Mouse (Mus musculus): ENCODE measurements at regions not wholly inside any gene's neighbourhood (a gene's known extent, or its start where the extent isn't known, plus 50 kb on each side); places are given as distances from the start of the nearest gene placed in this dataset.
"Not testable (repeated sequence)": the region's sequence is repeated elsewhere in the genome, so short reads cannot be mapped to it uniquely, and the experiment has no call there.

DNA sequence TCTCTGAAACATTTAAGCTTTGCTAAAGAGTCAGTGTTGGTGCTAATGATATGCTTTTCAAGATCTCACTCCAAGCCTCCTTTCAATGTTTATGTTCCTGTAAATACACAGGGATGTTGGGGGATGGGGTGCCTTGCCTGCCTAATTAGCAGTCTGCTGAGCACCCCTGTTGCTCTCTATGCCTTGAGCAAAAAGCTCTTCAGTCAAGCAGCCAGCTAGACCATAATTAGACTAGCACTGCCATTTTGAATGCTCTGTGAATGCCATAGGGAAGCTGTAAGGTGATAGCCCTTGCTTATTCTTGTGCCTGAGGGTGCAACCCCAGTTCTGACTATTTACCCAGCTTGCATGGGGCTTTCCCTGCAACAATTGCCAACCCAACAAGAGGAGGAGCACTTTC, 338.6 kb upstream of the Cwc22 start:
- H3K4me1 ChIP-seq (ENCODE audit: control insufficient read depth, insufficient read depth, low read length): peaks cover 9% of the 10 kb centered on the region
- no peak overlapping the region for H3K9ac ChIP-seq (ENCODE audit: low read length)
- no peaks in the 10 kb centered on the region for H3K27me3 ChIP-seq (replicated peaks; ENCODE audit: control insufficient read depth, insufficient read depth, low read length)
- H3K9me3 ChIP-seq (replicated peaks; ENCODE audit: control insufficient read depth, low read length): no peaks in the 10 kb centered on the region
- ATAC-seq (peak; percentile 91), DNase-seq (ENCODE audit: low spot score) (peak; percentile 79)
- H3K4me3 ChIP-seq (ENCODE audit: low read depth, low read length): no peak overlapping the region
- H3K4me2 ChIP-seq (ENCODE audit: low read length): no peak overlapping the region
- H3K36me3 ChIP-seq (ENCODE audit: control insufficient read depth, insufficient read depth, low read length): no peaks in the 10 kb centered on the region
- no peak overlapping the region for H3K27ac ChIP-seq (ENCODE audit: low read depth, low read length)

DNA sequence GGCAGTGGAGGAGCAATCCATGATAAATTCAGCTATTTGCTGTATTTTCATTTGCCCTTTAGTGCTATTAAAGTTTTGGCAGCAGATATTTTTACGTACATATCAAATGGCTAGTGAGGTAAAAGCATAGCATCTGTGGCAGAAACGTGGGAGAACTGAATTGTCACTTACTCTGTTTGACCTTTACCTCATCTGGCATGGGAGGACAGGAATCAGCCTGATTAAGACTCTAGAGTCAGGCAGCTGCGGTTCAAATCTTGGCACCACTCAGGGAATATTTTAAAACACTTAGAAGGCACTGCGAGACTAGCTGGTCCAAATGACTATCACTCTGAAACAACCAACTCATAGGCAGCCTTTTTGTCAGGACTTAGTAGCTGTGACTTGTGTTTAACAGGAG, 337.4 kb upstream of the Cwc22 start:
- Histone ChIP-seq H3K9me3 (replicated peaks; ENCODE audit: control insufficient read depth, low read length) (no peaks in the 10 kb centered on the region), H3K4me2 (ENCODE audit: low read length) (no peak overlapping the region), H3K27me3 (replicated peaks; ENCODE audit: control insufficient read depth, insufficient read depth, low read length) (no peaks in the 10 kb centered on the region), H3K4me3 (ENCODE audit: low read depth, low read length) (no peak overlapping the region), H3K4me1 (ENCODE audit: control insufficient read depth, insufficient read depth, low read length) (peaks cover 9% of the 10 kb centered on the region), H3K27ac (ENCODE audit: low read depth, low read length) (no peak overlapping the region), H3K9ac (ENCODE audit: low read length) (no peak overlapping the region), H3K36me3 (ENCODE audit: control insufficient read depth, insufficient read depth, low read length) (no peaks in the 10 kb centered on the region)
- DNase-seq (ENCODE audit: low spot score) (no peak), ATAC-seq (no peak)
- 79% methylated on average over 4 of the region's 4 CpGs for WGBS

DNA sequence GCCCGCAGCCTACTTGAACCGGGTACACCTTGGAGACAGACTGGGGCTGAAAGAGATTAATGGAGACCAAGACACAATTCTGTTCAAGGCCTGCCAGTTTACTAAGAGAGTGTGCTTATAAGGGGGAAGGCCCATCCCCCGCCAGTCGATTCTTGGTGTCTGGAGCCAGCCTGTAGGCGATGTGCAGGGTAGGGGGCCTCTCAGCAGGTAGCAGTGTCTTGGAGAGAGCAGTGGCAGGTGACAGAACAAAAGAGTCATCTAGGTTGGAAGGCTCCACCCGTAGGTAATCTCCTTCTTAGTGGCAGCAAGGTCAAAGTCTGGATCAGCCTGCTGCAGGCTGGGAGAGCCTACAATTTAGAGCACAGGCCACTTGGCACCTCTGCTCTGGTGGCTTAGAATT, 335.7 kb upstream of the Cwc22 start:
- DNase-seq (ENCODE audit: low spot score); H3K4me2 ChIP-seq (ENCODE audit: low read length); H3K36me3 ChIP-seq (ENCODE audit: control insufficient read depth, insufficient read depth, low read length); H3K9me3 ChIP-seq (replicated peaks; ENCODE audit: control insufficient read depth, low read length); H3K27ac ChIP-seq (ENCODE audit: low read depth, low read length); ATAC-seq; H3K4me3 ChIP-seq (ENCODE audit: low read depth, low read length); H3K27me3 ChIP-seq (replicated peaks; ENCODE audit: control insufficient read depth, insufficient read depth, low read length); H3K9ac ChIP-seq (ENCODE audit: low read length): not testable (repeated sequence)
- H3K4me1 ChIP-seq (ENCODE audit: control insufficient read depth, insufficient read depth, low read length): peaks cover 14% of the 10 kb centered on the region
- WGBS: 51% methylated on average over 6 of the region's 6 CpGs

DNA sequence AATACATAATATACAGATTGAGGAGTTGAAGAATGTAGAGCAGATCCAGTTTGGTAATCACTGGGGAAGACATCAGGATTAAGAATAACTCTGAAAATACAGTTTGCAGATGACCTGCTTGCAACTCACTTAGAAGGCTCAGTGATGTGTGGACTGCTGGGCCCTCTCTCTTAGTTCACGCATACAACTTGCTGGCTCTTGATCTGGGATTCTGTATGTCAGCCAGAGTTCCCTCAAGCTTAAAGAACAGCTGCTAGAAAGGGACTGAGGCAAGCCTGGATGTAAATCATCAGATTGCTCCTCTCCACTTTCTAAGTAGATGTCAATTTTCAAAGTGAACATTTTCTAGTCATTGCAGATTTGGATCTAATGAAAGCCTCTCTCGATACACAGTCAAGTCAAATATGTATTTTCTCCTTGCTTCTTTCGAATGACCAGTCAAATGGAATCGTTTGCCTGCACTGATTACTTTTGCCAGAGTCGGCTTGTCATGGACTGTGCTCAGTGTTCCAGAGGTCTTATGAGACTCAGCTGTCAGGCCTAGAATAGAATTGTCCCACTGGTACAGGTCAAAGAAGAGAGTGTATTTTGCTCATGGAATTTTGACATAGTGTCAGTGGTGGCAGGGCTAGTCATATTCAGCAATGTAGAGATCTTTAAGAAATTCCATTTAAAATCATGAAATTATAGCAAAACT, 334.2 kb upstream of the Cwc22 start:
- 86% methylated on average over 5 of the region's 5 CpGs for WGBS
- Histone ChIP-seq H3K4me1 (ENCODE audit: control insufficient read depth, insufficient read depth, low read length) (peaks cover 14% of the 10 kb centered on the region), H3K27me3 (replicated peaks; ENCODE audit: control insufficient read depth, insufficient read depth, low read length) (no peaks in the 10 kb centered on the region), H3K4me3 (ENCODE audit: low read depth, low read length) (no peak overlapping the region), H3K9me3 (replicated peaks; ENCODE audit: control insufficient read depth, low read length) (no peaks in the 10 kb centered on the region), H3K36me3 (ENCODE audit: control insufficient read depth, insufficient read depth, low read length) (no peaks in the 10 kb centered on the region), H3K4me2 (ENCODE audit: low read length) (no peak overlapping the region), H3K9ac (ENCODE audit: low read length) (no peak overlapping the region), H3K27ac (ENCODE audit: low read depth, low read length) (no peak overlapping the region)
- no peak for ATAC-seq
- DNase-seq (ENCODE audit: low spot score): no peak

DNA sequence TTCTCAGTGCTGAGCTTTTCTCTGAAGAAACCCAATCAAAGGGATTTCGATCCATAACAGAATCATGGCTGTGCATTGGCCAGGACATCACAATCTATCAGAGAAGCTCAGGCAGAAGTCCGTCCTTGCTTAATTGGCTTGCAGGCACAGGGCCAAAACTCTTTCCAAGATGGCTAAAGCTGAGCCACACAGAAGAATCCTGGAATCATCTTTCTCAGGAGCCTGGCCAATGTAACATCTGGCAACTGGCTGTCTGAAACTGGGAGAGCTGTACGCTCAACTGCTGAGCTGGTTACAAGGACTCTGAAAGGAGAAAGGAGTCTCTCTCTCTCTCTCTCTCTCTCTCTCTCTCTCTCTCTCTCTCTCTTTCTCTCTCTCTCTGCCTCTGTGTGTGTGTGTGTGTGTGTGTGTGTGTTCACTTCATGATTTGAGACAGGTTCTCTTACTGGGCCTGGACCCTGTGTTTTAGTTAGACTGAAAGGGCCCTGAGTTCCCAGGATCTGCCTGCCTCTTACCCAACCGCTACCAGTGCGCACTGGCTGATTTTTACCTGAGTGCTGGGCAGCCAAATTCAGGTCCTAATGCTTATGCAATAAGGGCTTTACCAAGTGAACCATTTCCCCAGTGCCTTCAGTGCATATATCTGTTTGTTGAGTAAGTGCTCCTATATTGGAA, 333.3 kb upstream of the Cwc22 start:
- WGBS: 68% methylated on average over 5 of the region's 5 CpGs
- Histone ChIP-seq H3K9me3 (replicated peaks; ENCODE audit: control insufficient read depth, low read length) (no peaks in the 10 kb centered on the region), H3K4me3 (ENCODE audit: low read depth, low read length) (no peak overlapping the region), H3K36me3 (ENCODE audit: control insufficient read depth, insufficient read depth, low read length) (no peaks in the 10 kb centered on the region), H3K27me3 (replicated peaks; ENCODE audit: control insufficient read depth, insufficient read depth, low read length) (no peaks in the 10 kb centered on the region), H3K4me1 (ENCODE audit: control insufficient read depth, insufficient read depth, low read length) (peaks cover 6% of the 10 kb centered on the region), H3K9ac (ENCODE audit: low read length) (no peak overlapping the region), H3K27ac (ENCODE audit: low read depth, low read length) (no peak overlapping the region), H3K4me2 (ENCODE audit: low read length) (no peak overlapping the region)
- DNase-seq (ENCODE audit: low spot score) (peak; percentile 57), ATAC-seq (no peak)

DNA sequence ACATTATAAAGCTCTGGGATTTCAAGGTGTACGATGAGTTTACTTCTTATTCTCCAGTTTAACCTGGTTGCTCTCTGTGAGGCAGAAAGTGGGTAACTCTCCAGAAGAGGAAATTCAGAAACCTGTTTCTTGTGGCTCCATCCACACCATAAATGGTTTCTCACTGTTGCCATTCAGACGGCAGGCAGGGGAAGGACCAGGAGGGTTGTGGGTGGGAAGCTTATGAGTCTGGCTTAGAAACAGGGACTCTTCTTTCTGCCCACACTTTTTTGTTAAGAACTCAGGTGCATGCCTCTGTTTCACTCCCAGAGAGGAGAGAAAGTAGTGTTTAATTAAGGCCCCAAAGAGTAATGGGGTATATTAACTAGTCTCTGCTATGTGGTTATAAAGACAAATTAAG, 332.5 kb upstream of the Cwc22 start:
- no peaks in the 10 kb centered on the region for H3K36me3 ChIP-seq (ENCODE audit: control insufficient read depth, insufficient read depth, low read length)
- no peak overlapping the region for H3K9ac ChIP-seq (ENCODE audit: low read length)
- DNase-seq (ENCODE audit: low spot score) (no peak), ATAC-seq (no peak)
- WGBS: 89% methylated on average over 2 of the region's 2 CpGs
- H3K27me3 ChIP-seq (replicated peaks; ENCODE audit: control insufficient read depth, insufficient read depth, low read length): no peaks in the 10 kb centered on the region
- no peak overlapping the region for H3K27ac ChIP-seq (ENCODE audit: low read depth, low read length)
- peaks cover 5% of the 10 kb centered on the region; the same call in 1 of the 2 replicates for H3K4me1 ChIP-seq (ENCODE audit: control insufficient read depth, insufficient read depth, low read length)
- H3K4me3 ChIP-seq (ENCODE audit: low read depth, low read length): no peak overlapping the region
- no peaks in the 10 kb centered on the region for H3K9me3 ChIP-seq (replicated peaks; ENCODE audit: control insufficient read depth, low read length)
- no peak overlapping the region for H3K4me2 ChIP-seq (ENCODE audit: low read length)

DNA sequence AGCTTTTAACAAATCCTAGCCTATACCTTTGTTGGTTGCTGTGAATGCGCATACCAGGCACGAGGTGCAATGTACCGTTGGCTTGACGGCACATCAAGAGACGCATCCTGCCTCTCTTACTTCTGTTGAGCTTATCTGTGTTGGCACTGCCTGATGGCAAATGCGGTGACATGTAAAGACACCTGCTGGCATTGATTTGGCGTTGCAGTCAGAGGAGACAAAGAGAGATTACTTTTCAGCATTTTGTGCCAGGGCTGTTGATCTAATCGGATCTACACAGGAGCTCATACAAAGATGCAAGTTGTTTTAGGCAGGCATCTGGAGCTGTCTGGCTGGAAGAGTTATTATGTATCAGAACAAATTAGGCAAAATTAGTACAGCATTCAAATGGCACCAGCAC, 331.5 kb upstream of the Cwc22 start:
- H3K9ac ChIP-seq (ENCODE audit: low read length): no peak overlapping the region
- no peaks in the 10 kb centered on the region for H3K9me3 ChIP-seq (replicated peaks; ENCODE audit: control insufficient read depth, low read length)
- H3K4me2 ChIP-seq (ENCODE audit: low read length): no peak overlapping the region
- no peaks in the 10 kb centered on the region for H3K36me3 ChIP-seq (ENCODE audit: control insufficient read depth, insufficient read depth, low read length)
- ATAC-seq (0 out of 2 replicates have a peak, but pooled peaks have one; percentile 34), DNase-seq (ENCODE audit: low spot score) (peak; percentile 24)
- H3K27ac ChIP-seq (ENCODE audit: low read depth, low read length): no peak overlapping the region
- H3K4me1 ChIP-seq (ENCODE audit: control insufficient read depth, insufficient read depth, low read length): peaks cover 5% of the 10 kb centered on the region; the same call in 1 of the 2 replicates
- H3K27me3 ChIP-seq (replicated peaks; ENCODE audit: control insufficient read depth, insufficient read depth, low read length): no peaks in the 10 kb centered on the region
- H3K4me3 ChIP-seq (ENCODE audit: low read depth, low read length): no peak overlapping the region
- WGBS: 36% methylated on average over 8 of the region's 8 CpGs

DNA sequence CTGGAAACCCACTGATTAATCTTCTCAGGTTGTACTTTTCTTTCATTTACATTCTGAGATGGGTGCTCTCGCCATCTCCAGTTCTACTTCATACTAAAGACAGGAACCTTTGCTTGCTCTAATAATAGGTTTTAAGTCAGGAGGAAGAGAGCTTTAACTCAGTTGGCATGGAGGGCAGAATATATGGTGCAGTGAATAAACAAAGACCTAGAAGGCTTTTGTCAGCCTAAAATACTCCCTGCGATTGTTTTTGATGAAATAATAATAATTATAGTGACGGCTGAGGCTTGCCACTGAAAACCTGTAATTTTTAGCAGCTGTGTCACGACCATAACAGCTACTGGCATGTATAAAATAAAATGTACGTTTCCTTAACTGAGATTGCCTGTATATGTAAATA, 327.9 kb upstream of the Cwc22 start:
- DNase-seq (ENCODE audit: low spot score) (peak; percentile 30), ATAC-seq (no peak)
- no peaks in the 10 kb centered on the region for H3K36me3 ChIP-seq (ENCODE audit: control insufficient read depth, insufficient read depth, low read length)
- no peak overlapping the region for H3K9ac ChIP-seq (ENCODE audit: low read length)
- WGBS: 76% methylated on average over 5 of the region's 5 CpGs
- H3K4me2 ChIP-seq (ENCODE audit: low read length): no peak overlapping the region
- no peak overlapping the region for H3K27ac ChIP-seq (ENCODE audit: low read depth, low read length)
- no peaks in the 10 kb centered on the region for H3K27me3 ChIP-seq (replicated peaks; ENCODE audit: control insufficient read depth, insufficient read depth, low read length)
- no peaks in the 10 kb centered on the region for H3K9me3 ChIP-seq (replicated peaks; ENCODE audit: control insufficient read depth, low read length)
- peaks cover 5% of the 10 kb centered on the region; the same call in 1 of the 2 replicates for H3K4me1 ChIP-seq (ENCODE audit: control insufficient read depth, insufficient read depth, low read length)
- no peak overlapping the region for H3K4me3 ChIP-seq (ENCODE audit: low read depth, low read length)

DNA sequence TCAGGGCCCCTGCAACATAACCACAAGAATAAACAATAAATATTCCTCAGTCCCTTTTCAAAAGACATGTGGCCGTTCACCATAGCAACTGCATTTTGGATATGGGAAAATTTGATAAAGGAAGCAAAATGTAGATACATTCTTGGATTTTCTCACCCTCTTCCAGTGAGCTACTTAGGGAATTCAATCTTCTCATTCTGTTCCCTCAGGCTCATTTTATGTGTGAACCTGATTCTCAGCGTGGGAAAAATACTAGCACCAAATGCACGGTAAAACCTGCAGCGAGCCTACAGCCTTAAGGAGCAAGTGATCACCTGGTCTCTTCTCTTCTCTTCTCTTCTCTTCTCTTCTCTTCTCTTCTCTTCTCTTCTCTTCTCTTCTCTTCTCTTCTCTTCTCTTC, 322.5 kb upstream of the Cwc22 start:
- Histone ChIP-seq H3K27me3 (replicated peaks; ENCODE audit: control insufficient read depth, insufficient read depth, low read length) (no peaks in the 10 kb centered on the region), H3K4me2 (ENCODE audit: low read length) (no peak overlapping the region), H3K9me3 (replicated peaks; ENCODE audit: control insufficient read depth, low read length) (no peaks in the 10 kb centered on the region), H3K4me3 (ENCODE audit: low read depth, low read length) (no peak overlapping the region), H3K4me1 (ENCODE audit: control insufficient read depth, insufficient read depth, low read length) (no peaks in the 10 kb centered on the region), H3K36me3 (ENCODE audit: control insufficient read depth, insufficient read depth, low read length) (no peaks in the 10 kb centered on the region), H3K27ac (ENCODE audit: low read depth, low read length) (no peak overlapping the region), H3K9ac (ENCODE audit: low read length) (no peak overlapping the region)
- 89% methylated on average over 4 of the region's 4 CpGs for WGBS
- ATAC-seq: no peak
- DNase-seq (ENCODE audit: low spot score): no peak
